Mouse (Mus musculus) intestine, embryonic 16.5 days (tissue): ENCODE results near the gene Brca1. TPM values are rescaled to one million over a fixed set of nuclear protein-coding genes. Genes with fewer than 3 reads are reported as not detected.
"Not testable (repeated sequence)": the region's sequence is repeated elsewhere in the genome, so short reads cannot be mapped to it uniquely, and the experiment has no call there.

Experiments used
- ATAC-seq: fragments of 200-750 bp; cut with Nextera tagmentation; 2 replicates; pipeline ENCODE4 v1.8.0; 2017; ENCODE audit warnings: moderate TSS enrichment, moderate library complexity
- H3K27ac ChIP-seq: fragments of 300-500 bp; sonication (generic); 2 replicates; pipeline ENCODE4 v1.5.1; 2014; ENCODE audit warnings: mild to moderate bottlenecking, low read length
- H3K27me3 ChIP-seq: fragments of 300-500 bp; sonication (generic); replicated peaks from 2 replicates; pipeline ENCODE4 v1.6.1; 2014; ENCODE audit warnings: low read length, control low read depth, mixed read lengths; ENCODE audit not compliant: control insufficient read depth, insufficient read depth
- H3K36me3 ChIP-seq: fragments of 300-500 bp; sonication (generic); 2 replicates; pipeline ENCODE4 v1.6.1; 2014; ENCODE audit warnings: low read length, control low read depth; ENCODE audit not compliant: control insufficient read depth, insufficient read depth
- H3K4me1 ChIP-seq: fragments of 300-500 bp; sonication (generic); 2 replicates; pipeline ENCODE4 v1.6.1; 2014; ENCODE audit warnings: low read length, control low read depth, mixed read lengths; ENCODE audit not compliant: control insufficient read depth, insufficient read depth
- H3K4me2 ChIP-seq: fragments of 300-500 bp; sonication (generic); 2 replicates; pipeline ENCODE4 v1.6.1; 2014; ENCODE audit warnings: low read depth, low read length, control low read depth
- H3K4me3 ChIP-seq: fragments of 300-500 bp; sonication (generic); 2 replicates; pipeline ENCODE4 v1.5.1; 2014; ENCODE audit warnings: mild to moderate bottlenecking, low read length
- H3K9ac ChIP-seq: fragments of 300-500 bp; sonication (generic); 2 replicates; pipeline ENCODE4 v1.6.1; 2014; ENCODE audit warnings: low read depth, low read length
- H3K9me3 ChIP-seq: fragments of 300-500 bp; sonication (generic); 2 replicates; pipeline ENCODE4 v1.6.1; 2016; ENCODE audit warnings: low read length, control low read depth; ENCODE audit not compliant: control insufficient read depth
- WGBS: fragments of 180-500 bp; shearing (Covaris S2); extraction: QIAGEN DNeasy Blood & Tissue Kit; methylation state at CpG from one replicate; pipeline ENCODE4 v1.1.7; 2014; 5-methylcytosine and 5-hydroxymethylcytosine counted together
- polyA plus RNA-seq: library from polyadenylated mRNA; unstranded; fragments of >200 nt; fragmentation: Nextera tagmentation; extraction: Ambion mirVana; gene quantifications from 2 replicates; pipeline ENCODE4 v1.2.1, GENCODE M21; 2015

Brca1 gene
- polyA plus RNA-seq, 1 experiment from 2014 or later: 6.8 TPM

- 4% methylated on average over 13 of the region's 13 CpGs for WGBS
- Histone ChIP-seq H3K27me3 (no peaks in the 10 kb centered on the region), H3K27ac (peak overlapping the region; percentile 80), H3K4me3 (peak overlapping the region; percentile 82), H3K4me1 (peaks cover 20% of the 10 kb centered on the region), H3K9me3 (no peaks in the 10 kb centered on the region), H3K9ac (peak overlapping the region; percentile 84), H3K4me2 (peak overlapping the region; percentile 96), H3K36me3 (no peaks in the 10 kb centered on the region)
- no peak for ATAC-seq
Measured at GRCm38 (mm10) chr11:101468731-101469130, 83.0 kb downstream of the Brca1 start.

- peak overlapping the region; percentile 82 for H3K4me3 ChIP-seq
- H3K9ac ChIP-seq: peak overlapping the region; percentile 84
- H3K4me1 ChIP-seq: peaks cover 24% of the 10 kb centered on the region
- H3K27me3 ChIP-seq: no peaks in the 10 kb centered on the region
- H3K27ac ChIP-seq: peak overlapping the region; percentile 80
- peak overlapping the region; percentile 96 for H3K4me2 ChIP-seq
- 1% methylated on average over 30 of the region's 31 CpGs for WGBS
- no peaks in the 10 kb centered on the region for H3K9me3 ChIP-seq
- H3K36me3 ChIP-seq: no peaks in the 10 kb centered on the region
- ATAC-seq: peak; percentile 10; the same call in 1 of the 2 replicates
Measured at GRCm38 (mm10) chr11:101468263-101468688, 83.5 kb downstream of the Brca1 start.

DNA sequence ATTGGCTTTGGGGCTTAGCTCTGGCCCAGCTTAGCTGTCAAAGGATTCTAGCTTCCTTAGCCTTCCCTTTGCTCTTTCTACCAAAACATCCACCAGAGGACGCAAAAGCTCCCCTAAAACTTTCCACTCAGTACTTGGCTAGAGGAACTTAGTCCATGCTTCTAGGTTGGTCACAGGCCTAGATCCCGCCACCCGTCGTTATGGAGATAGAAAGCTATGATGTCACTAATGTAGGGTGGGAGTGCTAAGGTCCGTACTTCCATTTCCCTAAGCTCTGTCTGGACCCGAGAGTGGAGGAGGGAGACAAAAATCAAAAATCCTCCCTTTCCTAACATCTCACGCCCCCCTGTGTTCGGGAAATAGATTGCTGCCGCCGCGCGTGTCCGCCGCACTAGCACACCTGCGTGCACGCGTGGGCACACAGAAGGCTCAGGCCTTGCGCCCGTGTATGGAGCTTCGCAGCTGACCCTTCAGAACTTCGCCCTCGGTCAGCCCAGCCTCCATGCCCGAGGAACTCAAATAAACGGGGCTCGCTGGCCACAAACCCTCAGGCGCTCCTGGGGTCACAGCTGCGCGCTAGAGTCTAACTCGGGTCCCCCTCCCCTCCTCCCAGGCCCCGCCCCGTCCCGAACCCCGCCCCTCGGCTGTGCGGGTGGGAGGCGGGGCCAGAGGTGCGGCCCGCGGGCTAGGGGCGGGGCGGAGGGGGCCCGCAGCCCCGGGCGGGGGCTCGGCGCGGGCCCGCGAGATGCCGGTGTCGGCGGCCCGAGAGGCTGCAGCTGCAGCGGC is 84.1 kb downstream of the Brca1 start:
- peak overlapping the region; percentile 84 for H3K9ac ChIP-seq
- H3K36me3 ChIP-seq: no peaks in the 10 kb centered on the region
- peak overlapping the region; percentile 80 for H3K27ac ChIP-seq
- no peaks in the 10 kb centered on the region for H3K9me3 ChIP-seq
- peak overlapping the region; percentile 82 for H3K4me3 ChIP-seq
- ATAC-seq: peak; percentile 67
- H3K27me3 ChIP-seq: no peaks in the 10 kb centered on the region
- H3K4me2 ChIP-seq: peak overlapping the region; percentile 96
- under 1% methylated on average over 44 of the region's 54 CpGs for WGBS
- peaks cover 26% of the 10 kb centered on the region for H3K4me1 ChIP-seq

DNA sequence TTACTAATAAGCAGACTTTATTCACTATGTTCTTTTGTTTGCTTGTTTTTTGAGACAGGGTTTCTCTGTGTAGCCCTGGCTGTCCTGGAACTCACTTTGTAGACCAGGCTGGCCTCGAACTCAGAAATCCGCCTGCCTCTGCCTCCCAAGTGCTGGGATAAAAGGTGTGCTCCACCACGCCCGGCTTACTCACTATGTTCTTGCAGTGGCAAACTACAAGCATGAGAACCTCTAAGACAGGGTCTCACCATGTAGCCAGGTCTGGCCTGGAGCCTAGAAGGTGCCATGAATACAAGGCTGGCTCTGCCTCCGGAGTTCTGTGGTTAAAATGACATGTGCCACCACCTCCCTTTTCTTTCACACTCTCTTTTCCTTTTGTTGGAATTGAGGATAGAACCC is 85.2 kb downstream of the Brca1 start:
- H3K27me3 ChIP-seq, H3K9me3 ChIP-seq, H3K27ac ChIP-seq, H3K36me3 ChIP-seq, ATAC-seq, H3K9ac ChIP-seq: not testable (repeated sequence)
- WGBS: 53% methylated on average over 5 of the region's 5 CpGs
- H3K4me1 ChIP-seq: peaks cover 34% of the 10 kb centered on the region
- H3K4me3 ChIP-seq: peak overlapping the region; percentile 91; the same call in 1 of the 2 replicates
- H3K4me2 ChIP-seq: peak overlapping the region; percentile 93; the same call in 1 of the 2 replicates

- Histone ChIP-seq H3K4me1 (peaks cover 34% of the 10 kb centered on the region), H3K36me3 (peaks cover 5% of the 10 kb centered on the region; the same call in 1 of the 2 replicates), H3K9ac (peak within 1 kb of the TSS; percentile 86), H3K27me3 (no peaks in the 10 kb centered on the region), H3K4me2 (peak within 1 kb of the TSS; percentile 93), H3K9me3 (no peaks in the 10 kb centered on the region), H3K27ac (peak within 1 kb of the TSS; percentile 92), H3K4me3 (peak within 1 kb of the TSS; percentile 91)
- under 1% methylated on average over 60 of the region's 60 CpGs for WGBS
- peak; percentile 56 for ATAC-seq
Measured at GRCm38 (mm10) chr11:101465869-101466551, 85.7 kb downstream of the Brca1 start, which contains the start of gene Vat1. Gene Vat1 (minus strand): TSS chr11:101466230.

DNA sequence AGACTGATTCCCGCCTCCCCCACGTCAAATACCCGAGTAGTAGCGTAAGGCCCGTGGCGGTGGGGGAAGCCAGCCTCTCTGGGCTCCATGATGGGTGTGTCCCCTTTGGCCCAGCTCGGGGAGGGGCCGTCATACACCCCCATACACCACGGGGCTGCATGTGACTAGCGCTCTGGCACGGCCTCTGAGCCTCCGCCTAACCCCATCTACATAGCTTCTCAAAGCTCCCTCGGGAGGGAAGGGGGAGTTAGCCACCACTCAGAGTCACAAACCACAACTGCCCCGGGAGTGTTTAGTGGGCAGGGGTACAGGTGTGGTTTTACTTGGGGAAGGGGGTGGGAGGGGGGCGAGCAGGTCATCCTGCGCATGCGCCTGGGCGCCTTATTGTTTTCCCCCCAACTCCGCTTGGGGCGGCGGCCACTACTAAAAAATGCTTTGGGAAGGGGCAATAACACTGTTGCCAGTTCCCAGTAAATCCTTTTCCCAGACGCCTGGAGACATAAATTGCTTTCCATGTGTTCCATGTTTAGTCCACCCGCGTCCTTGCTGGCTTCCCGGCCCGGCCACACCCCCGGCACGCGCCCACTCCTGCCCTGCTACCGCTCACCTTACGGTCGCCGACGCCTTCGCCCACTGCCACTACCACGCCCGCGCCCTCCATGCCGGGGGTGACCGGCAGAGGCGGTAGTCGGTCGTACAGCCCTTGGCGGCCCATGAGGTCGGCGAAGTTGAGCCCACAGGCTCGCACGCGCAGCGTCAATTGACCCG is 86.5 kb downstream of the Brca1 start:
- Histone ChIP-seq H3K9ac (peak overlapping the region; percentile 86), H3K4me3 (peak overlapping the region; percentile 91), H3K9me3 (no peaks in the 10 kb centered on the region), H3K27ac (peak overlapping the region; percentile 92), H3K4me2 (peak overlapping the region; percentile 93), H3K27me3 (no peaks in the 10 kb centered on the region), H3K4me1 (peaks cover 34% of the 10 kb centered on the region), H3K36me3 (peaks cover 5% of the 10 kb centered on the region; the same call in 1 of the 2 replicates)
- ATAC-seq: peak; percentile 53
- WGBS: 1% methylated on average over 51 of the region's 51 CpGs

DNA sequence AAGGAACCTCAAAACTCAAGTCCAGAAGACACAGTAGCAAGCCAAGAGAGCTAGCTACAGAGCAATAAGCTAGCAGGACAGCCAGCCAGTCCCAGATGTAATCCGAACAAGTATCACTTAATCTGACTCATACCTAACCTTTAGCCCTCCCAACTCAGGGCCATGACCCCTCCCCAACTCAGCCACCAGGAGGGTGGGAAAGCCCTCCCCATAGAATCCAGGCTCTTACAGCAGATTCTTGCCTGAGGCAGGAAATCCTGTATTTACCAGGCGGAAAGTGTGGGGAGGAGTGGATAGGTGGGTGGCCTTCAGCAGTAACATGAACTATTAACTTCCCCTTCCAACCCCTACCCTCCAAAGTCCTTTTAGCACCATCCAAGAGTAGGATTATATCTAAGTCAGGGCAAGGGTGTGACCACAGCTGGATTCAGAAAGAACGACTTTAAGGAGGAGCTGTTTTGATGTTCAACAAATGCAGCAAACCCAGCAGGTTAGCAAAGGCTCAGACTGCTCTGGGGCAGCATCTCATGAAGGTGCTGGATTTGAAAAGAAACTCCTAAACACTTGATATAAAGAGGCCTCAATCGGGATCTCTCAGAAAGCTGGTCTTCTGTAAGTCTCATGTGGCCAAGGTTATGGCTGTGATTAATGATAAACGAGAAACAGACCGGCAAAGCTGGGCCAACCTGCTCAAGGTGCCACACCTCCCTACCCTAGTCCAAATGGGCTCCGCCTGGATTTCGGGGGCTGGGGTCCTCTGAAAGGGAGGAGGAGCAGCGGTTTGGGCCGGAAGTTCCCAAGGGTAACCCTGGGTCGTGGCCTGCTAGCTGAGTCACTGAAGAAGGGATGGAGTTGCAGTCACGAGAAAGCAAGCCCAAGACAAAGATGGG is 87.3 kb downstream of the Brca1 start, which contains the start of gene Rnd2:
TSS of gene Rnd2 (plus strand) at position 789 of the 890 bp plus-strand sequence.
- Histone ChIP-seq H3K4me2 (peak within 1 kb of the TSS; percentile 93), H3K9me3 (no peaks in the 10 kb centered on the region), H3K36me3 (peaks cover 5% of the 10 kb centered on the region; the same call in 1 of the 2 replicates), H3K4me1 (peaks cover 38% of the 10 kb centered on the region), H3K27ac (peak within 1 kb of the TSS; percentile 92), H3K4me3 (peak within 1 kb of the TSS; percentile 91), H3K27me3 (no peaks in the 10 kb centered on the region), H3K9ac (peak within 1 kb of the TSS; percentile 86)
- 10% methylated on average over 12 of the region's 12 CpGs for WGBS
- peak; percentile 34 for ATAC-seq
